Mouse (Mus musculus): ENCODE measurements at regions not wholly inside any gene's neighbourhood (a gene's known extent, or its start where the extent isn't known, plus 50 kb on each side); places are given as distances from the start of the nearest gene placed in this dataset.

- DNase-seq (ENCODE audit: extremely low spot score in 1 of 2, low spot score in 1 of 2) = no peak
Measured at GRCm38 (mm10) chr4:105377469-105378187, 220.5 kb downstream of the Plpp3 start.

- DNase-seq (ENCODE audit: extremely low spot score in 1 of 2, low spot score in 1 of 2) = no peak
Measured at GRCm38 (mm10) chr4:105384826-105385225, 227.7 kb downstream of the Plpp3 start.

- DNase-seq (ENCODE audit: extremely low spot score in 1 of 2, low spot score in 1 of 2) = no peak
Measured at GRCm38 (mm10) chr4:105385481-105385880, 228.3 kb downstream of the Plpp3 start.

GRCm38 (mm10) chr4:105390378-105390777 lies 233.2 kb downstream of the Plpp3 start:
- DNase-seq (ENCODE audit: extremely low spot score in 1 of 2, low spot score in 1 of 2) = no peak

GRCm38 (mm10) chr4:105394366-105394765 lies 237.2 kb downstream of the Plpp3 start:
- DNase-seq (ENCODE audit: extremely low spot score in 1 of 2, low spot score in 1 of 2) = no peak

GRCm38 (mm10) chr4:105397451-105397850 lies 240.3 kb downstream of the Plpp3 start:
- DNase-seq (ENCODE audit: extremely low spot score in 1 of 2, low spot score in 1 of 2) = no peak

GRCm38 (mm10) chr4:105402021-105402420 lies 244.9 kb downstream of the Plpp3 start:
- DNase-seq (ENCODE audit: extremely low spot score in 1 of 2, low spot score in 1 of 2) = no peak

- no peak for DNase-seq (ENCODE audit: extremely low spot score in 1 of 2, low spot score in 1 of 2)
Measured at GRCm38 (mm10) chr4:105403169-105403568, 246.0 kb downstream of the Plpp3 start.

GRCm38 (mm10) chr4:105403686-105404085 lies 246.5 kb downstream of the Plpp3 start:
- no peak for DNase-seq (ENCODE audit: extremely low spot score in 1 of 2, low spot score in 1 of 2)

- DNase-seq (ENCODE audit: extremely low spot score in 1 of 2, low spot score in 1 of 2) = no peak
Measured at GRCm38 (mm10) chr4:105405728-105406127, 248.6 kb downstream of the Plpp3 start.

- DNase-seq (ENCODE audit: extremely low spot score in 1 of 2, low spot score in 1 of 2) = no peak
Measured at GRCm38 (mm10) chr4:105406786-105407464, 249.8 kb downstream of the Plpp3 start.

- no peak for DNase-seq (ENCODE audit: extremely low spot score in 1 of 2, low spot score in 1 of 2)
Measured at GRCm38 (mm10) chr4:105408896-105409295, 251.7 kb downstream of the Plpp3 start.

GRCm38 (mm10) chr4:105417166-105417565 lies 260.0 kb downstream of the Plpp3 start:
- DNase-seq (ENCODE audit: extremely low spot score in 1 of 2, low spot score in 1 of 2) = no peak

GRCm38 (mm10) chr4:105422466-105422865 lies 265.3 kb downstream of the Plpp3 start:
- DNase-seq (ENCODE audit: extremely low spot score in 1 of 2, low spot score in 1 of 2) = no peak

- no peak for DNase-seq (ENCODE audit: extremely low spot score in 1 of 2, low spot score in 1 of 2)
Measured at GRCm38 (mm10) chr4:105423727-105424201, 266.6 kb downstream of the Plpp3 start.

GRCm38 (mm10) chr4:105425086-105425485 lies 267.9 kb downstream of the Plpp3 start:
- no peak for DNase-seq (ENCODE audit: extremely low spot score in 1 of 2, low spot score in 1 of 2)

GRCm38 (mm10) chr4:105427581-105427980 lies 270.4 kb downstream of the Plpp3 start:
- no peak for DNase-seq (ENCODE audit: extremely low spot score in 1 of 2, low spot score in 1 of 2)

GRCm38 (mm10) chr4:105429381-105430100 lies 272.4 kb downstream of the Plpp3 start:
- no peak for DNase-seq (ENCODE audit: extremely low spot score in 1 of 2, low spot score in 1 of 2)

- DNase-seq (ENCODE audit: extremely low spot score in 1 of 2, low spot score in 1 of 2) = no peak
Measured at GRCm38 (mm10) chr4:105432461-105432860, 275.3 kb downstream of the Plpp3 start.

- DNase-seq (ENCODE audit: extremely low spot score in 1 of 2, low spot score in 1 of 2) = no peak
Measured at GRCm38 (mm10) chr4:105437141-105437540, 280.0 kb downstream of the Plpp3 start.
